Mouse (Mus musculus): ENCODE data around the gene Rpl14.

- TF ChIP-seq GATA1 (IDR thresholded peaks at IDR 0.05; ENCODE audit: borderline replicate concordance, low read length) (no peak), FLI1 (IDR thresholded peaks at IDR 0.05; ENCODE audit: low read length) (no peak)
Measured at GRCm38 (mm10) chr9:120566384-120566783, 4.9 kb upstream of the Rpl14 start.
